Comparison of ENCODE assay signal across 13 mouse cellular contexts in genomic region chr2:118127516-118128288, GRCm38 (mm10).
"Had no signal": no experiment of that assay in that cellular context is flagged by ENCODE, and none has a peak within 500 bp of the region (broad histone marks: within the 10 kb centered on the region; RNA-seq: fewer than 3 reads in every experiment).

No protein-coding gene starts in this region.

- H3K27ac ChIP-seq: limb, embryonic 15.5 days; liver, embryonic 15.5 days; midbrain, embryonic 10.5 days; neural tube, embryonic 15.5 days had no signal

- DNase-seq: layer of hippocampus, adult 9-11 months; layer of hippocampus, postnatal 36 days; lung, postnatal 36 days; midbrain, embryonic 14.5 days; right cerebral cortex, adult 18-20 months; right cerebral cortex, postnatal 25 days; thymus, adult 18-20 months; thymus, postnatal 14 days had no signal

- H3K9ac ChIP-seq: limb, embryonic 15.5 days; liver, embryonic 15.5 days; neural tube, embryonic 15.5 days had no signal

- H3K36me3 ChIP-seq: liver, embryonic 15.5 days; neural tube, embryonic 15.5 days had no signal

- H3K27me3 ChIP-seq: limb, embryonic 15.5 days; liver, embryonic 15.5 days; neural tube, embryonic 15.5 days had no signal

- H3K4me3 ChIP-seq: limb, embryonic 15.5 days; liver, embryonic 15.5 days; midbrain, embryonic 10.5 days; myocyte; neural tube, embryonic 15.5 days had no signal

- H3K4me2 ChIP-seq: limb, embryonic 15.5 days; liver, embryonic 15.5 days; neural tube, embryonic 15.5 days had no signal

- H3K4me1 ChIP-seq: limb, embryonic 15.5 days; liver, embryonic 15.5 days had no signal

- H3K9me3 ChIP-seq: limb, embryonic 15.5 days; liver, embryonic 15.5 days; midbrain, embryonic 10.5 days; neural tube, embryonic 15.5 days had no signal
